In the genomic region with DNA sequence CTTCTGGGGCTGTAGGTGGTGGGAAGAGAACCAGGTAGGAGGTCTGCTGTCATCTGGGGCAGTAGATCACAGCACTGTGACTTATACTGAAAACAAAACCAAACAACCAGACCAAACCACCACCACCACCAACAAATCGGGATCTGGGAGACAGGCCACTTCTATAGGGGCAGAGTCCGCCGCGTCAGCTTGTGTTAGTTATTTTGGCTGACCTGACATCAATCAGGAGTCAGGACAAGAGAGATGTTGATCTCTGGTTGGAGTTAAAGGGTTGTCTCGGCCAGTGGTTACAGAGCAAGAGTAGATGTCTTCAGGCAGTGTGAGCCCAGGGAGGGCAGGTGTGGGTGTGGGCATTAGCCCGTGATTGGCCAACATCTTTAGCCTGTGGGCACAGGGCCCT, we compare ENCODE assay signal across 8 mouse cellular contexts. TPM values are rescaled to one million over a fixed set of nuclear protein-coding genes. Genes with fewer than 3 reads are reported as not detected.
A peak's percentile ranks its signal among the peaks of the same experiment; 100 is the strongest.
DNase-seq lines count a peak whose midpoint lies in the region; ATAC-seq and TF ChIP-seq lines count a peak whose summit lies in the region.

No protein-coding gene starts in this region.

- no peak overlapping the region for H3K9ac ChIP-seq in kidney, embryonic 15.5 days
- no peak overlapping the region for H3K9ac ChIP-seq in embryonic facial prominence, embryonic 15.5 days
- no peak overlapping the region for H3K9ac ChIP-seq in liver, embryonic 11.5 days (ENCODE audit: low read depth, low read length)

- peaks cover 57% of the 10 kb centered on the region for H3K4me1 ChIP-seq in kidney, embryonic 15.5 days
- peaks cover 5% of the 10 kb centered on the region for H3K4me1 ChIP-seq in cortical plate, adult 2 months (ENCODE audit: control insufficient read depth, insufficient read depth, low read length)
- H3K4me1 ChIP-seq in embryonic facial prominence, embryonic 15.5 days: peaks cover 60% of the 10 kb centered on the region
- peaks cover 37% of the 10 kb centered on the region for H3K4me1 ChIP-seq in liver, embryonic 11.5 days (replicated peaks; ENCODE audit: control insufficient read depth, insufficient read depth, low read length)

- 64% methylated on average over 6 of the region's 6 CpGs for WGBS in kidney, embryonic 15.5 days
- 62% methylated on average over 6 of the region's 6 CpGs for WGBS in embryonic facial prominence, embryonic 15.5 days
- WGBS in liver, embryonic 11.5 days: 70% methylated on average over 6 of the region's 6 CpGs

- ATAC-seq in kidney, embryonic 15.5 days (replicated peaks; ENCODE audit: low FRiP score): no peak
- ATAC-seq in embryonic facial prominence, embryonic 15.5 days (ENCODE audit: insufficient number of reproducible peaks, low FRiP score, low TSS enrichment, low read depth): no peak
- ATAC-seq in liver, embryonic 11.5 days (replicated peaks; ENCODE audit: low FRiP score): no peak

- peak overlapping the region; percentile 33; the same call in 1 of the 2 replicates for H3K4me2 ChIP-seq in kidney, embryonic 15.5 days
- peak overlapping the region; percentile 39 for H3K4me2 ChIP-seq in embryonic facial prominence, embryonic 15.5 days (replicated peaks)
- H3K4me2 ChIP-seq in liver, embryonic 11.5 days: peak overlapping the region; percentile 35; the same call in 1 of the 2 replicates

- no peak for TF ChIP-seq CTCF in cortical plate, adult 2 months (IDR thresholded peaks at IDR 0.05; ENCODE audit: extremely low read depth, insufficient read depth, low read length)

- H3K27ac ChIP-seq in kidney, embryonic 15.5 days: peak overlapping the region; percentile 90
- H3K27ac ChIP-seq in cortical plate, adult 2 months (ENCODE audit: insufficient read depth, low read length): peak overlapping the region; percentile 80
- peak overlapping the region; percentile 92 for H3K27ac ChIP-seq in embryonic facial prominence, embryonic 15.5 days (replicated peaks)
- H3K27ac ChIP-seq in liver, embryonic 11.5 days (ENCODE audit: low read depth, low read length): peak overlapping the region; percentile 62; the same call in 1 of the 2 replicates

- H3K27me3 ChIP-seq in kidney, embryonic 15.5 days: no peaks in the 10 kb centered on the region
- H3K27me3 ChIP-seq in embryonic facial prominence, embryonic 15.5 days: no peaks in the 10 kb centered on the region
- no peaks in the 10 kb centered on the region for H3K27me3 ChIP-seq in liver, embryonic 11.5 days (replicated peaks; ENCODE audit: control insufficient read depth, insufficient read depth, low read length)

- no peak for TF ChIP-seq POLR2A in cortical plate, adult 2 months (IDR thresholded peaks at IDR 0.05; ENCODE audit: extremely low read depth, insufficient read depth, low read length)

- H3K9me3 ChIP-seq in kidney, embryonic 15.5 days (replicated peaks): no peaks in the 10 kb centered on the region
- no peaks in the 10 kb centered on the region for H3K9me3 ChIP-seq in embryonic facial prominence, embryonic 15.5 days (replicated peaks)
- H3K9me3 ChIP-seq in liver, embryonic 11.5 days (ENCODE audit: control insufficient read depth, low read length): no peaks in the 10 kb centered on the region

- no peak for DNase-seq in kidney, adult 8-10 months
- no peak for DNase-seq in liver, embryonic 11.5 days (ENCODE audit: low spot score)
- DNase-seq in right cerebral cortex, postnatal 10 days (ENCODE audit: low spot score in 2 of 2): no peak
- DNase-seq in spleen, postnatal 4 days (ENCODE audit: low spot score in 2 of 2): no peak
- DNase-seq in right cerebral cortex, postnatal 36 days (ENCODE audit: low spot score in 2 of 2): no peak

- no peak overlapping the region for H3K4me3 ChIP-seq in kidney, embryonic 15.5 days (replicated peaks)
- no peak overlapping the region for H3K4me3 ChIP-seq in cortical plate, adult 2 months (ENCODE audit: insufficient read depth, low read length)
- H3K4me3 ChIP-seq in embryonic facial prominence, embryonic 15.5 days (replicated peaks): no peak overlapping the region
- no peak overlapping the region for H3K4me3 ChIP-seq in liver, embryonic 11.5 days (ENCODE audit: low read depth, low read length)

- peaks cover 13% of the 10 kb centered on the region for H3K36me3 ChIP-seq in kidney, embryonic 15.5 days
- H3K36me3 ChIP-seq in embryonic facial prominence, embryonic 15.5 days: peaks cover 3% of the 10 kb centered on the region; the same call in 1 of the 2 replicates
- peaks cover 3% of the 10 kb centered on the region; the same call in 1 of the 2 replicates for H3K36me3 ChIP-seq in liver, embryonic 11.5 days (ENCODE audit: control insufficient read depth, insufficient read depth, low read length)

RNA-seq across cellular contexts. Expression of gene Pxn, which starts 7.9 kb away (rescaled TPM):
- 51.7 and 56.1 TPM in 2 replicates for polyA plus RNA-seq in kidney, embryonic 15.5 days (2015; fragmentation: Nextera tagmentation; extraction: Ambion mirVana)
- polyA plus RNA-seq in cortical plate, adult 2 months (2012; rRNA removed): 41.6 and 45.3 TPM in 2 replicates
- polyA plus RNA-seq in embryonic facial prominence, embryonic 15.5 days (2015; fragmentation: Nextera tagmentation; extraction: Ambion mirVana): 51.5 and 52.8 TPM in 2 replicates
- polyA plus RNA-seq in liver, embryonic 11.5 days (2014; fragmentation: Nextera tagmentation; extraction: Ambion mirVana): 12.4 and 14.0 TPM in 2 replicates

RNA-seq across cellular contexts. Expression of gene Sirt4, which starts 29.8 kb away (rescaled TPM):
- polyA plus RNA-seq in kidney, embryonic 15.5 days (2015; fragmentation: Nextera tagmentation; extraction: Ambion mirVana): 24.6 and 25.0 TPM in 2 replicates
- polyA plus RNA-seq in cortical plate, adult 2 months (2012; rRNA removed): 89.5 and 107 TPM in 2 replicates
- polyA plus RNA-seq in embryonic facial prominence, embryonic 15.5 days (2015; fragmentation: Nextera tagmentation; extraction: Ambion mirVana): 29.2 and 32.8 TPM in 2 replicates
- polyA plus RNA-seq in liver, embryonic 11.5 days (2014; fragmentation: Nextera tagmentation; extraction: Ambion mirVana): 14.8 and 15.2 TPM in 2 replicates

RNA-seq across cellular contexts. Expression of gene Rplp0, which starts 44.9 kb away (rescaled TPM):
- polyA plus RNA-seq in kidney, embryonic 15.5 days (2015; fragmentation: Nextera tagmentation; extraction: Ambion mirVana): 1,539 and 1,600 TPM in 2 replicates
- 493 and 494 TPM in 2 replicates for polyA plus RNA-seq in cortical plate, adult 2 months (2012; rRNA removed)
- polyA plus RNA-seq in embryonic facial prominence, embryonic 15.5 days (2015; fragmentation: Nextera tagmentation; extraction: Ambion mirVana): 1,780 and 1,815 TPM in 2 replicates
- polyA plus RNA-seq in liver, embryonic 11.5 days (2014; fragmentation: Nextera tagmentation; extraction: Ambion mirVana): 2,436 and 2,466 TPM in 2 replicates

RNA-seq across cellular contexts. Expression of gene Pla2g1b, which starts 48.3 kb away (rescaled TPM):
- 0.61 and 1.2 TPM in 2 replicates for polyA plus RNA-seq in kidney, embryonic 15.5 days (2015; fragmentation: Nextera tagmentation; extraction: Ambion mirVana)
- polyA plus RNA-seq in cortical plate, adult 2 months (2012; rRNA removed): not detected in 2 replicates
- polyA plus RNA-seq in embryonic facial prominence, embryonic 15.5 days (2015; fragmentation: Nextera tagmentation; extraction: Ambion mirVana): not detected in 2 replicates
- 0.89 and 1.2 TPM in 2 replicates for polyA plus RNA-seq in liver, embryonic 11.5 days (2014; fragmentation: Nextera tagmentation; extraction: Ambion mirVana)

RNA-seq across cellular contexts. Expression of gene Gcn1l1, which starts 50.7 kb away (rescaled TPM):
- polyA plus RNA-seq in kidney, embryonic 15.5 days (2015; fragmentation: Nextera tagmentation; extraction: Ambion mirVana): 44.3 and 49.3 TPM in 2 replicates
- 36.0 and 38.2 TPM in 2 replicates for polyA plus RNA-seq in cortical plate, adult 2 months (2012; rRNA removed)
- polyA plus RNA-seq in embryonic facial prominence, embryonic 15.5 days (2015; fragmentation: Nextera tagmentation; extraction: Ambion mirVana): 36.2 and 36.4 TPM in 2 replicates
- polyA plus RNA-seq in liver, embryonic 11.5 days (2014; fragmentation: Nextera tagmentation; extraction: Ambion mirVana): 51.0 and 55.6 TPM in 2 replicates
